Mouse (Mus musculus) liver, adult 2 months (tissue): Measurements from ENCODE around the gene Shox2. TPM values are rescaled to one million over a fixed set of nuclear protein-coding genes. Genes with fewer than 3 reads are reported as not detected.

Experiments
- DNase-seq: peaks from one replicate; pipeline ENCODE4 v3.0.0-alpha.2; 2011; ENCODE audit warnings: low read depth, low spot score; ENCODE audit errors: extremely low read depth
- H3K27ac ChIP-seq: fragments of 200-500 bp; replicated peaks from 2 replicates; pipeline ENCODE4 v1.5.1; 2012; ENCODE audit warnings: low read depth, mild to moderate bottlenecking, control low read depth, inconsistent platforms, low read length; ENCODE audit not compliant: insufficient read depth
- H3K27me3 ChIP-seq: fragments of 200-500 bp; 2 replicates; pipeline ENCODE4 v1.6.1; 2012; ENCODE audit warnings: mild to moderate bottlenecking, moderate library complexity, low read length, inconsistent platforms; ENCODE audit not compliant: control insufficient read depth, insufficient read depth
- H3K36me3 ChIP-seq: fragments of 200-500 bp; 2 replicates; pipeline ENCODE4 v1.6.1; 2012; ENCODE audit warnings: low read length, inconsistent platforms; ENCODE audit not compliant: control insufficient read depth, insufficient read depth
- H3K4me1 ChIP-seq: fragments of 200-500 bp; 2 replicates; pipeline ENCODE4 v1.6.1; 2011; ENCODE audit warnings: low read length; ENCODE audit not compliant: control insufficient read depth, insufficient read depth
- H3K4me3 ChIP-seq: fragments of 200-500 bp; 2 replicates; pipeline ENCODE4 v1.5.1; 2011; ENCODE audit warnings: low read depth, mild to moderate bottlenecking, control low read depth, low read length, moderate library complexity; ENCODE audit not compliant: insufficient read depth
- H3K79me2 ChIP-seq: fragments of 200-500 bp; 2 replicates; pipeline ENCODE4 v1.6.1; 2012; ENCODE audit warnings: inconsistent platforms, mild to moderate bottlenecking, low read length, moderate library complexity; ENCODE audit not compliant: control insufficient read depth, insufficient read depth
- H3K9ac ChIP-seq: fragments of 200-500 bp; 2 replicates; pipeline ENCODE4 v1.6.1; 2012; ENCODE audit warnings: low read depth, mild to moderate bottlenecking, control low read depth, inconsistent platforms, low read length
- POLR2A ChIP-seq: fragments of 200-500 bp; IDR thresholded peaks from 2 replicates; pipeline ENCODE4 v1.6.1; 2011; ENCODE audit warnings: low read length, control low read depth; ENCODE audit not compliant: insufficient read depth; ENCODE audit errors: extremely low read depth
- WGBS: fragments of 180-500 bp; shearing (Covaris S2); methylation state at CpG from one replicate; pipeline ENCODE4 v1.1.7; 2018; 5-methylcytosine and 5-hydroxymethylcytosine counted together
- polyA plus RNA-seq: library from polyadenylated mRNA; depleted of rRNA; stranded (reverse); fragments of >200 nt; gene quantifications from 2 replicates; pipeline ENCODE4 v1.2.3, GENCODE M21; 2012; rRNA removed
- total RNA-seq: library from RNA; depleted of rRNA; stranded (reverse); fragments of >200 nt; gene quantifications from 2 replicates; pipeline ENCODE4 v1.2.3, GENCODE M21; 2014; rRNA removed

The Shox2 gene
- total and polyA plus RNA-seq, 2 experiments = not detected

DNA sequence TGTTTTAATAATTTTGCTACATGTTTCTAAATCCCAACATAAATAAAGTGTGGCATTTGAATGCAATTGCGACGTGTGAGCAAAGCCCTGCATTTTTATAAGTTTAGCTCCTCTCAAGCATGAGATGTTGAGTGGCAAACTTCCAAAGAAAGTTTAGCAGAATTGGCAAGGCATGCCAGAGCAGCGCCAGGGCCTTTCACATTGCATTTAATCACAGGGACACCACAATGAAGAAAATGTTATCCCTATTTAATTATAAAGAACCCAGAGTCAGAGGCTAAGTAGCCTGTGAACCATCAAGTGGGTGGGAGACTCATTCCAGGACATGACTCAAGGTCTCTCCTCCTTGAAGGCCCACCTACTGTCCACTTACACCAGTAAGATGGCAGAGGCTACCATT, 59.1 kb downstream of the Shox2 start:
- Histone ChIP-seq H3K9ac (no peak overlapping the region), H3K27ac (no peak overlapping the region), H3K4me3 (no peak overlapping the region), H3K79me2 (no peaks in the 10 kb centered on the region), H3K27me3 (no peaks in the 10 kb centered on the region), H3K36me3 (no peaks in the 10 kb centered on the region), H3K4me1 (no peaks in the 10 kb centered on the region)
- 89% methylated on average over 3 of the region's 3 CpGs for WGBS
- no peak for TF ChIP-seq POLR2A
- no peak for DNase-seq

Other genes starting within 250 kb of the Shox2 start
- gene Rsrc1, start 381 bp downstream of the Shox2 start, total RNA-seq = 11.5 and 15.0 TPM in 2 replicates
- 2.0 and 2.3 TPM in 2 replicates for gene Rsrc1, start 381 bp downstream of the Shox2 start, polyA plus RNA-seq